Mouse (Mus musculus) forebrain, embryonic 13.5 days (tissue): Measurements from ENCODE around the gene Acsbg1. TPM values are rescaled to one million over a fixed set of nuclear protein-coding genes. Genes with fewer than 3 reads are reported as not detected.

Experiments
- ATAC-seq: fragments of 200-750 bp; cut with Nextera tagmentation; 2 replicates; pipeline ENCODE4 v1.8.0; 2017
- H3K27ac ChIP-seq: fragments of 300-500 bp; sonication (generic); 2 replicates; pipeline ENCODE4 v1.5.1; 2015; ENCODE audit warnings: inconsistent platforms, mild to moderate bottlenecking, moderate library complexity
- H3K27me3 ChIP-seq: fragments of 300-500 bp; sonication (generic); 2 replicates; pipeline ENCODE4 v1.6.1; 2015; ENCODE audit warnings: mild to moderate bottlenecking, inconsistent platforms
- H3K36me3 ChIP-seq: fragments of 300-500 bp; sonication (generic); 2 replicates; pipeline ENCODE4 v1.6.1; 2015; ENCODE audit warnings: mild to moderate bottlenecking, inconsistent platforms; ENCODE audit not compliant: poor library complexity, severe bottlenecking
- H3K4me1 ChIP-seq: fragments of 300-500 bp; sonication (generic); 2 replicates; pipeline ENCODE4 v1.6.1; 2015; ENCODE audit warnings: inconsistent platforms
- H3K4me2 ChIP-seq: fragments of 300-500 bp; sonication (generic); 2 replicates; pipeline ENCODE4 v1.6.1; 2015; ENCODE audit warnings: inconsistent platforms, mild to moderate bottlenecking, moderate library complexity
- H3K4me3 ChIP-seq: fragments of 300-500 bp; sonication (generic); 2 replicates; pipeline ENCODE4 v1.5.1; 2015; ENCODE audit warnings: mild to moderate bottlenecking, inconsistent platforms
- H3K9ac ChIP-seq: fragments of 300-500 bp; sonication (generic); 2 replicates; pipeline ENCODE4 v1.6.1; 2015; ENCODE audit warnings: mild to moderate bottlenecking, inconsistent platforms
- H3K9me3 ChIP-seq: fragments of 300-500 bp; sonication (generic); replicated peaks from 2 replicates; pipeline ENCODE4 v1.6.1; 2016; ENCODE audit warnings: inconsistent platforms
- WGBS: fragments of 180-500 bp; shearing (Covaris S2); methylation state at CpG from one replicate; pipeline ENCODE4 v1.1.7; 2015; 5-methylcytosine and 5-hydroxymethylcytosine counted together
- polyA plus RNA-seq: library from polyadenylated mRNA; unstranded; fragments of >200 nt; fragmentation: Nextera tagmentation; extraction: Ambion mirVana; gene quantifications from 2 replicates; pipeline ENCODE4 v1.2.1, GENCODE M21; 2015

Acsbg1 gene
- polyA plus RNA-seq, 1 experiment from 2014 or later, result 16.1 TPM

DNA sequence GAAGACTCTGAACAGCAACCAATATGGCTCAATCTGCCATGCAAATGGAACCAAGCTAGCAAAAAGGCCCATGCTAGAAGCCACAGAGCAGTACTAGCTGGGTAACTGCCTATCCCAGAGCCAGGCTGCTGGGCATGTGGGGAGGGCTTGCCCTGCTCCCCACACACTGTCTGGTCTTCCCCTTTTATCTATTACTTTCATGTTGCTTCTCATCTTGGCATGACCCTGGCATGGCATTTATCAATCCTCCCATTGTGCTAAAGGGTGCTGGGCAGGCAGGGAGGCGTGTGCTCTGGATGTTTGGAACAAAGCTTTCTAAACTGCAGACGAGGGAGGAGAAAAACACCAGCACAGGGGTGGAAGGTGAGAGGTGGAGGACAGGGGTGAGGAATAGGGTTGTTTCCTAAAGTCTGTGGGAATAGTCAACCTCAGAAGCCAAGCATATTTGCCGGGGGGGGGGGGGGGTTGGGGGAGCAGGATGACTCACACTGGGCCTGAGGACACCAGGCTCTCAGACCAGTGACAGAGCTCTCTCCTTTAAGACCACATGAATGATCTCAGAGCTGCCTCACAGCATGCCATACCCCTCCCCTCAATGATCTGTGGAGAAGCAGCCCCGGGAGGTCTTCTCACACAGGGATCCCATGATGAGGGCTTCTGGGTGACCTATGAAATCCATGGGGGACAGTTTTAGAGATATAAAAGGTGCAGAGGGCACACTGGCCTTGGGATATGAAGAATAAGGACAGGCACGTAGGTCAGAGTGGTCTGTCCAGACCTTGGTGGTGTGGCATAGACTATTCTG is 24.0 kb downstream of the Acsbg1 start:
- H3K4me2 ChIP-seq, result no peak overlapping the region
- no peaks in the 10 kb centered on the region for H3K36me3 ChIP-seq
- H3K9me3 ChIP-seq, result no peaks in the 10 kb centered on the region
- WGBS, result 62% methylated on average over 5 of the region's 5 CpGs
- H3K27ac ChIP-seq, result no peak overlapping the region
- no peak for ATAC-seq
- H3K27me3 ChIP-seq, result no peaks in the 10 kb centered on the region
- no peak overlapping the region for H3K4me3 ChIP-seq
- no peak overlapping the region for H3K9ac ChIP-seq
- 0 out of 2 replicates have a peak, but pooled peaks cover 3% of the 10 kb centered on the region for H3K4me1 ChIP-seq

DNA sequence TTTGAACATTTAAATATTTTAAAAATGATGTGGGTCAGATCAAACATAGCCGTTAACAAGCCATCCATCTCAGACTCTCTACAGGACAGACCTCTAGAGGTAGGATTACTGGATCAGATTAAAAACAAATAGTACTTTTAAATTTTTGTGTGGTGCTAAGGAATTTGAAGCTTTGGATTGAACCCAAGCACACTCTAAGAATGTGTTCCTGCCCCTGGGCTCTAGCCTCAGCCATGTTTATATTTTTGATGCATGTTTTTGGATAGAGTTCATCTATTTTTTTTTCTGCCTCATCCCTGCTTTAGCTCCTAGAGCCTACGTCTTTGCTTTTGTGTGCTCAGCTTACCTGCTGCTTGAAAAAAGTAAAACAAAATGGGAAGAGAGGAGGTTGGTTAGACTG is 28.3 kb downstream of the Acsbg1 start:
- Histone ChIP-seq H3K9me3 (no peaks in the 10 kb centered on the region), H3K27me3 (no peaks in the 10 kb centered on the region), H3K4me2 (no peak overlapping the region), H3K9ac (no peak overlapping the region), H3K4me1 (no peaks in the 10 kb centered on the region), H3K27ac (no peak overlapping the region), H3K36me3 (no peaks in the 10 kb centered on the region), H3K4me3 (no peak overlapping the region)
- 88% methylated on average over 2 of the region's 2 CpGs for WGBS
- no peak for ATAC-seq

DNA sequence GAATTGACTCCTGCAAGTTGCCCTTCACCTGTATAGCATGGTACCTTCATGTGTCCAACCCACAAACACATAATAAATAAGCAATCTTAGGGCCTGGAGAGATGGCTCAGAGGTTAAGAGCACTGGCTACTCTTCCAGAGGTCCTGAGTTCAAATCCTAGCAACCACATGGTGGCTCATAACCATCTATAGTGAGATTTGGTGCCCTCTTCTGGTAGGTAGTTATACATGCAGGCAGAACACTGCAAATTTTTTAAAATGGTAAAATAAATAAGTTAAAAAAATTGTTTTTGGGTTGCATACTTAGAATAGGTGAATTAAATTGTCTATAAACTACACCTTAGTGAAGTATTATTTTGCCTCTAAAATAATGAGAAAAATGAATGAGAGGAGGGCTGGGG is 30.8 kb downstream of the Acsbg1 start:
- no peaks in the 10 kb centered on the region for H3K4me1 ChIP-seq
- ATAC-seq, result no peak
- no peaks in the 10 kb centered on the region for H3K36me3 ChIP-seq
- no peaks in the 10 kb centered on the region for H3K27me3 ChIP-seq
- no peak overlapping the region for H3K4me2 ChIP-seq
- H3K9me3 ChIP-seq, result no peaks in the 10 kb centered on the region
- no peak overlapping the region for H3K27ac ChIP-seq
- no peak overlapping the region for H3K9ac ChIP-seq
- no peak overlapping the region for H3K4me3 ChIP-seq

DNA sequence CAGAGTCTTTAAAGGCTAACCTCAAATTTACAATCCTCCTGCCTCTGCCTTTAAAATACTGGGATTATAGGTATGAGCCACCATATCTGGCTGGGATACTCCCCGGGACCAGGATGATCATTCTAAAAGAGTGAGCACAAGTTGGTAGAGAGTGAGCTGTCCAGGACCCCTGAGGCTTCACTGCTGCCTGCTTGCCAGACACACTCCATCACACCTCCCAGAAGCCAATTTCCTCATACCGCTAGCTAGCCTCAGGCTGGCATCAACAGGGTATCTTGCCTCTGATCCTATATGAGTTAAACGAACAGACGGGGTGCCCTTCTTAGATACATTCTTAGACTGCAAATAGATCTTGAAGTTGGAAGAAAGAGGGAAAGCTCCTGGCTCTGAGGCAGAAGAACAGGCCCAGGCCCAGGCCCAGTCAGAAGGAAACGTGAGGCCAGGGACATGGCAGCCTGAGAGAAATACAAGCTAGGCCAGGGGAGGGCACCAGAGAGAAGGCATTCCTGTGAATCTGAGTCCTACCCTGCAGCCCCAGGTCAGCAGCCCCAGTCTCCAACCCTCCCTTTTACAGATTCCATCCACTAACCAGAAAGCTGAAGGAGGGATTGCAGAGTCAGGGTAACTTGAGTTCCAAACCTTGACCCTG is 31.9 kb downstream of the Acsbg1 start:
- no peak overlapping the region for H3K4me2 ChIP-seq
- H3K9ac ChIP-seq, result no peak overlapping the region
- no peaks in the 10 kb centered on the region for H3K36me3 ChIP-seq
- H3K4me1 ChIP-seq, result no peaks in the 10 kb centered on the region
- H3K9me3 ChIP-seq, result no peaks in the 10 kb centered on the region
- no peak overlapping the region for H3K4me3 ChIP-seq
- 78% methylated on average over 5 of the region's 5 CpGs for WGBS
- no peak overlapping the region for H3K27ac ChIP-seq
- no peaks in the 10 kb centered on the region for H3K27me3 ChIP-seq
- no peak for ATAC-seq

DNA sequence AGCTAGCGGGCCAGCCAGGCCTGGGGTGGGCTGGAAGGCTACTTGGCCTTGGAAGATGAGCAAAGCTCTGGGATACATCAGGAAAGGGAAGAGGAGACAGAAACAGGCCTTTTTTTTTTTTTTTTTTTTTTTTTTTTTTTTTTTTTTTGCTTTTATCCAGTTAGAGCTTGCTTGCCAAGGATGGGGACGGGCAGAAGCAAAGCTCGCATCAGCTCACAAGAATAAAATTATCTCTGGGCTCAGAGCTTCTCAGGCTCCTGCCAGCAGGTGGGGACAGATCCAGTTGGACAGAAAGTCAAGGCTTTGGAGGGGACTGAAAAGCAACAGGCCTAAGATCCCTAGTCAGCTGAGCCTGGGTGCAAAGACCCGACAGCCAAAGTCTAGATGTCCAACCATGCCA is 32.9 kb downstream of the Acsbg1 start:
- no peak for ATAC-seq
- Histone ChIP-seq H3K9ac (no peak overlapping the region), H3K4me2 (no peak overlapping the region), H3K36me3 (no peaks in the 10 kb centered on the region), H3K9me3 (no peaks in the 10 kb centered on the region), H3K27me3 (no peaks in the 10 kb centered on the region), H3K27ac (no peak overlapping the region), H3K4me3 (no peak overlapping the region), H3K4me1 (no peaks in the 10 kb centered on the region)
- WGBS, result 82% methylated on average over 4 of the region's 4 CpGs

DNA sequence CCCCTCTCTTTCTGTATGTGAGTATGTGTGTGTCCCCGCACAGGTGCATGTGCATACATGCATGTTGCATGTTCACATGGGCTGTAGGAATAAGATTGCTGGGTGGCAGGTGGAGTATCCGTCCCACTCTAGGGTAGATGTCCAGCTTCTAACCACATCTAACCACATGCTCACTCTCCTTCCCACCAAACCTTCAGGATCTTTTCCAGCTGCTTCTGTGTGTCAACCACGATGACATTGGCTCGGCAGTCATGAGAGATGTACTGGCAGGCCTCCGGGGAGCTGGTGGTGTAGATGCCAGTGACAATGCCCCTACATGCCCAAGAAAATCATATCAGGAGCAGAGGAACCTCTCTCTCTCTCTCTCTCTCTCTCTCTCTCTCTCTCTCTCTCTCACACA is 34.4 kb downstream of the Acsbg1 start:
- 91% methylated on average over 5 of the region's 5 CpGs for WGBS
- no peaks in the 10 kb centered on the region for H3K36me3 ChIP-seq
- no peak overlapping the region for H3K27ac ChIP-seq
- H3K4me3 ChIP-seq, result no peak overlapping the region
- ATAC-seq, result no peak
- no peaks in the 10 kb centered on the region for H3K27me3 ChIP-seq
- H3K4me1 ChIP-seq, result no peaks in the 10 kb centered on the region
- H3K9me3 ChIP-seq, result no peaks in the 10 kb centered on the region
- no peak overlapping the region for H3K4me2 ChIP-seq
- no peak overlapping the region for H3K9ac ChIP-seq

DNA sequence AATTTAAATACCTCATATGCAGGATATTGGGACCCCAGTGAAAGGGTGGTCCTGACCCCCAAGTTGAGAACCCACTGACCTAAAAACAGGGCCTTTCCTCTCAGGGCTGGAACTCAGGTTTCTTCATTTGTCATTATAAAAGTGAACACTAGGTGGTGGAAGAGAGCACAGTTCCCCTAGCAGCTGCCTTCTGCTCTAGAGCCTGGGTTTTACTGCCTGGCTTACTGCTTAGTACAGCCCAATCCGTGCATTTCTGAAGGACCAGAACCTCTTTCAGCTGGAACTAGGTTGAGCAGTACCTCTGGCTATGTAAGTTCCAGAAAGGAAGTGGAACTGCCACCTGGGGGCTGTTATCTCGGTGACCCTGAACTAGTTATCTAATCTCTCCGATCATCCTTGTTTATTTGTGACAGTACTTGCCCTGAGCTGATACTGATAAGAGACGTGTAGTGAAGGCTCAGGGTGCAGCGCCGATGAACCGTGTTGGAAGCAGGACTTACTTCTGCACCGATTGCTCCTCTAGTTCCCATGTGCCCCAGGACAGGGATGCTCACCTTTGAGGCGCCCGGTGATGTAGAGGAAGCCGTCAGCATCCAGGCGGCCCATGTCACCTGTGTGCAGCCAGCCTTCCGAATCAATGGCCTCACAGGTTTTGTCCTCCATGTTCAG is 47.4 kb downstream of the Acsbg1 start:
- H3K4me1 ChIP-seq, result no peaks in the 10 kb centered on the region
- H3K4me3 ChIP-seq, result no peak overlapping the region
- ATAC-seq, result peak; percentile 77
- no peaks in the 10 kb centered on the region for H3K9me3 ChIP-seq
- H3K4me2 ChIP-seq, result no peak overlapping the region
- WGBS, result 76% methylated on average over 13 of the region's 13 CpGs
- H3K9ac ChIP-seq, result no peak overlapping the region
- no peaks in the 10 kb centered on the region for H3K27me3 ChIP-seq
- H3K27ac ChIP-seq, result no peak overlapping the region
- 0 out of 2 replicates have a peak, but pooled peaks cover 3% of the 10 kb centered on the region for H3K36me3 ChIP-seq

DNA sequence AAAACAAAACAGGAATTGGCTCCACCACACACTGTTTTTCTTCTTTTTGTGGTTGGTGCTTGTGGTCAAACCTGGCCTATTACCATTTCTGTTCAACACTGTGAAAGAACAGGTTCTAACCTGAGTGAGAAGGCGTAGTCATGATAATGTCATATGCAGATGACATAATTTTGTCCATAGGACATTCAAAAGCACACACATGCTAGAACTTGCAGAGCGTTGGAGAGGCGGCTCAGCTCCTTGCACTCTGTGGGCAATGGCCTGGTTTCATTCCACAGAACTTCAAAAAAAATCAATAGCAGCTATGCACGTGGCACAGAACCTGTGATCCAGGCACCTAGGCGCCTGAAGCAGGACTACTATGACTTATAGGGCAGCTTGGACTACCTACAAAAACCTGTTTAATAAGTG is 48.9 kb downstream of the Acsbg1 start:
- H3K36me3 ChIP-seq, result 0 out of 2 replicates have a peak, but pooled peaks cover 3% of the 10 kb centered on the region
- H3K4me2 ChIP-seq, result no peak overlapping the region
- H3K27me3 ChIP-seq, result no peaks in the 10 kb centered on the region
- H3K4me1 ChIP-seq, result no peaks in the 10 kb centered on the region
- no peak overlapping the region for H3K27ac ChIP-seq
- no peak for ATAC-seq
- no peak overlapping the region for H3K4me3 ChIP-seq
- WGBS, result 74% methylated on average over 5 of the region's 5 CpGs
- H3K9me3 ChIP-seq, result no peaks in the 10 kb centered on the region
- H3K9ac ChIP-seq, result no peak overlapping the region

DNA sequence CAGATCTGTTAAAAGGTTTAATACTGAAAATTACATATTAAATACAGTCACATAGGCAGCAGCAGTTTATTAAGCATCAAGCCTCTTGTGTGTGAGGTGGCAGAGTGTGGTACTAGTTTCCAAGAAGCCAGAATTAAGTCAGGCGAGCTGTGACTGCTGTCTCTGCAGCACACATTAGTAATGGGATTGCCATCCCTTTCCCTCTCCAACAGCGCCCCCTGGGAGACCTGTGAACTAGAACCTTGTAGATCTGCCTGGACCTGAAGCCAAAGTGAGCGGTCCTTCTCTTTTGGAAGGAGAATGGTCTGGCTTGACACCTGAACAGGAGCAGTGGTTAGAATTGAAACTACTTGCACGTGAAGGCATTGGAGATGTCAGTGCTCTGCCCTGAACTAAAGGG is 56.8 kb downstream of the Acsbg1 start:
- no peaks in the 10 kb centered on the region for H3K9me3 ChIP-seq
- no peak for ATAC-seq
- no peak overlapping the region for H3K9ac ChIP-seq
- 65% methylated on average over 4 of the region's 4 CpGs for WGBS
- H3K27me3 ChIP-seq, result no peaks in the 10 kb centered on the region
- no peak overlapping the region for H3K27ac ChIP-seq
- H3K4me1 ChIP-seq, result no peaks in the 10 kb centered on the region
- H3K4me2 ChIP-seq, result no peak overlapping the region
- no peak overlapping the region for H3K4me3 ChIP-seq
- H3K36me3 ChIP-seq, result peaks cover 52% of the 10 kb centered on the region

DNA sequence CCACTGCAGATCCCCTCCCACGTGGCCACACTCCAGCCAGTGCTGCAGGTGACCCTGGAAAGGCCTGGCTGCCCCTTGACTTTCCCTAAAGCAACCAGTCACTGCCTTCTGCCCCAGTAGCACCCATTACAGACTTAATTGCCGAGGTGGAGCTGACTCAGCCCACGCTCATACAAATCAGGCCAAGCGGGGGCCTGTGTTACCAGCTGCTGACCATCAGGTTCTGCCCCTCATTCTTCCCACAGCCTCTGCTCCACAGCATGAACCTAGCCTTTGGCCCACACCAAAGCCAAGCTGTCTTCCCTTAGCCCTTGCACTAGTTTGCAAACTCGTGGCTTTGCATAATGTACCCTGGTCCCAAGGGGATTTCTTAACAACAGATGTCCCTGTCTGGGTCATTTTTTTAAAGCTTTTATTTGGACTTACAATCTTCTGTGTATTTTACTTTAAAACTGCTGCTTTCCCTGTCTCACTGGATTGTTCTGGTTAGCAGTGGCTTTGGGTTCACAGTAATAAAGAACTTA is 57.5 kb downstream of the Acsbg1 start:
- Histone ChIP-seq H3K9ac (no peak overlapping the region), H3K4me1 (no peaks in the 10 kb centered on the region), H3K27me3 (no peaks in the 10 kb centered on the region), H3K4me2 (no peak overlapping the region), H3K36me3 (peaks cover 56% of the 10 kb centered on the region), H3K4me3 (no peak overlapping the region), H3K27ac (no peak overlapping the region), H3K9me3 (no peaks in the 10 kb centered on the region)
- no peak for ATAC-seq
- 78% methylated on average over 5 of the region's 5 CpGs for WGBS

DNA sequence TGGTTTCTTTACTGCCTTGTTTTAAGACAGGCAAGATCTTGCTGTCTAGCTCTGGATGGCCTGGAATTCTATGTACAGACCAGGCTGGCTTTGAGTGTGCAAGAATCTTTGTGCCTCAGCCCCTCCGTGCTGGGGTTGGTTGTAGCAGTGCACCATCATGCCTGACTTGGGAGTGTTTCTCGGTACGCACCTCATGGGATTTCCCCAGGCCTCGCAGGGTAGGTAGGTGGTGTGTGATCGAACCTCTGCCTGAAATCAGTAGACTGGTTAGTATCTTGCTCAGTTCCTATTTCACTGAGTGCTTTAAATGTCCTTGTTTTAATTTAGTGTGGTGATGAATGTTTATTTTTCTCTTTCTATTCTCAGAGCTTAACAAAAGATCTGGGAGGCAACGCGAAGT is 58.8 kb downstream of the Acsbg1 start:
- WGBS, result 55% methylated on average over 7 of the region's 7 CpGs

DNA sequence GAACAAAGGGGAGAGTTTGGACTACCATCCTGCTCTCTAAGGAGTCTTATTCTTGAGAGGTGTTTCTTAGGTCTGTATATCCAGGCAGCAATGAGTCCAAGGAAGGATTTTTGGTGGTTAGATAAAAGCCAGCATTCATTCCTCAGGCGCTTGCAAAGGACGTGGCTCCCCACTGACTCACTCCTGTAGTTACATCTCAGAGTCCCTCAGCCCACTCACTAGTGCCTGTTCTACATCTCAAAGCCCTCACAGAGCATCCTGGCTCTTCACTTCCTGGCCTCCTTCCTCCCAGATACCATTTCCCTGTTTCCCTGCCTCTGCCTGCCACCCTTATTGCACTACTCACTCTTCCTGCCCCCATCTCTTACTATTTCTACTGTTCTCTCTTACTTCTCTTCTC is 59.3 kb downstream of the Acsbg1 start:
- no peaks in the 10 kb centered on the region for H3K4me1 ChIP-seq
- H3K4me3 ChIP-seq, result no peak overlapping the region
- no peak overlapping the region for H3K27ac ChIP-seq
- ATAC-seq, result no peak
- H3K9ac ChIP-seq, result no peak overlapping the region
- 74% methylated on average over 2 of the region's 2 CpGs for WGBS
- no peaks in the 10 kb centered on the region for H3K9me3 ChIP-seq
- no peak overlapping the region for H3K4me2 ChIP-seq
- H3K27me3 ChIP-seq, result no peaks in the 10 kb centered on the region
- H3K36me3 ChIP-seq, result peaks cover 74% of the 10 kb centered on the region

More for the DNA sequence above, 58.8 kb downstream of the Acsbg1 start:
- Histone ChIP-seq H3K4me3 (no peak overlapping the region), H3K9me3 (no peaks in the 10 kb centered on the region), H3K4me1 (no peaks in the 10 kb centered on the region), H3K4me2 (no peak overlapping the region), H3K27me3 (no peaks in the 10 kb centered on the region), H3K27ac (no peak overlapping the region), H3K36me3 (peaks cover 69% of the 10 kb centered on the region), H3K9ac (no peak overlapping the region)
- no peak for ATAC-seq
